Mouse (Mus musculus) urinary bladder, adult 2 months (tissue): Measurements from ENCODE around the gene Stk16. TPM values are rescaled to one million over a fixed set of nuclear protein-coding genes. Genes with fewer than 3 reads are reported as not detected.

ENCODE experiments used
- DNase-seq: peaks from one replicate; pipeline ENCODE4 v3.0.0; 2022; ENCODE audit warnings: low spot score
- polyA plus RNA-seq: library from polyadenylated mRNA; depleted of rRNA; stranded (reverse); fragments of >200 nt; gene quantifications from 2 replicates; pipeline ENCODE4 v1.2.3, GENCODE M21; 2012; rRNA removed

The Stk16 gene
- 149 and 188 TPM in 2 replicates for polyA plus RNA-seq

GRCm38 (mm10) chr1:75210136-75211087, at the start of gene Stk16, which contains the start of gene Glb1l:
Gene Stk16 (plus strand): TSS chr1:75210838.
Gene Glb1l (minus strand): TSS chr1:75210813.
- peak; percentile 89 for DNase-seq

- no peak for DNase-seq
Observed at GRCm38 (mm10) chr1:75168093-75168471, 42.6 kb upstream of the Stk16 start.

- peak; percentile 95 for DNase-seq
Observed at GRCm38 (mm10) chr1:75168472-75169464, 41.9 kb upstream of the Stk16 start, which contains the start of gene Zfand2b. Gene Zfand2b (plus strand): TSS chr1:75168646.

DNA sequence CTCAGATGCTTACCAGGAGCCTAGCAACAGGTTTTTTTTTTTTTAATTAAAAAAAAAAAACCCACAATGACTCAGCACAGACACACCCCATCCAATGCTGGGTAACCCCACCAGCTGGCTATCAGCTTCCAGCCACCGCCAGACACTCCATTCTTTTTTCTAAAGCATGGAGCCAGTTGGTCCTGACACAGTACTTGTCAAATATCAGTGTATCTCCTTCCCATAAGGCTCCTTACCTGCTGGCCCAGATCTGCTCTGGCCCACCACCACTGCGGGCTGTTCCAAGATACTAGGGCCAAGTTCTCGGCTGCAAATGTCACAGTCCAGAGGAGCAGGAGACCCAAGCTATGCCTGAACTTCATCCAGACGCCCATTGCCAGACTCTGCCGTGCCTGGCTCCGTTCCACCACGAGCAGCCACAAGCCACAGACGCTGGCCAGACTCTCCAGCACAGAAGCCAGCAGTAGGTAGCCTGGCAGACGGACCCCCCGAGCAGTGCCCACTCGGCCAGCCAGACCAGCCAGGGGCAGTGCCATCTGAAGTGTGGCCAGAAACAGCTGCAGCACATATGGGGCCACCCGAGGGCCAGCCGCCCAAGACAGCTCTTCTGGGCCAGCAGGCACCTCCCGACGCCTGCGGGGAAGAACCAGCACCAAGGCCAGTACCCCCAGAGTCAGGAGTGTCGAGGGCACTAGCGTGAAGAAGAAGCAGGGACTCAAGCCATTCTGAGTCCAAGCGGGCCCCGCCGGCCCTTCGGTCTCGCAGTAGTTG, 31.1 kb upstream of the Stk16 start:
- no peak for DNase-seq

DNA sequence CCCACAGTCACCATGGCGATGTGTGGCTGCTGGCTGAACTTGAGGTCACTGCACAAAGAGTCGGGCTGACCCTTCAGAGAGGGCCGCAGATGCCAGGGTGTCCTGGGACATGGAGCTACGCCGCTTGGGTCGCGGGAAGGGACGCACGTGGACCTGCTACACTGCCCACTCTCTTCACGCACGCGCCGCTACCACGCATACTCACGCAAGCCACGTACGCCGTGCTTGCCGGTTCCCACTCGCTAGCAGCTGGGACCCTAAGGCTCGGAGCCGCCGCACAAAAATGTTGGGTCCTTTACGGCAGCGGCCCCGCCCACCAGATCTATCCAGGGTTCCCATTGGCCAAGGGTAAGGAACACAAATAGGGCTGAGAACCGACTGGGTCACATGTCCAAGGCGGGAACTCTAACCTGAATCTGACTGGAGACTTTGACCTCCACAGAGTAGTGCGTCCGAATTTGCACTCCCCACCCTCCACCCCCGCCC, 30.5 kb upstream of the Stk16 start, which contains the start of gene Abcb6:
Gene Abcb6, minus strand, starts transcription at position 288 of the 486 bp plus-strand sequence.
- DNase-seq = peak; percentile 55

- no peak for DNase-seq
Observed at GRCm38 (mm10) chr1:75180741-75181140, 29.9 kb upstream of the Stk16 start.

DNA sequence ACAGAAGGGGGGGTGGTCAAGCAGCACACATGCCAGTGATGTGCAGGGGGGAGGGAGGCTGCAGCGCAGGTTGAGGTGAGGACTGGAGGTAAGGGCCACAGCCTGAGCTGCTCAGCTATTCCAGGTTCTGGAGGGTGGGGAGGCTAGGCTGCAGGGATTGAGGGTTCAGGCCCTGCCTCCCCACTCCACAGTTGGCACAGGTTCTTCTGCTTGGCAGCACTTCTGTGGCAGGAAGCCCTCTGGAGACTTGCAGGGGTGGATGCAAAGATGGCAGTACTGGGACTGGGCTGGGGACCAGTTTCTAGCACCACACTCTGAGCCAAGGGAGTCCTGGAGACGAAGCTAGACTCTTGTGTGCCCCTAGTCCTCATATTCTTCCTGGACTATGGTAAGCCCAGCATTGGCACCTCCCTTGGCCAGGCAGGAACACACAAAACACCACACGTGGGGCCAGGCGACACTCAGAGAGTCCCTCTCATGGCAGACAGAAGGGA, 29.2 kb upstream of the Stk16 start:
- DNase-seq = no peak

- DNase-seq = no peak
Observed at GRCm38 (mm10) chr1:75182160-75182559, 28.5 kb upstream of the Stk16 start.

GRCm38 (mm10) chr1:75185495-75185894, 25.1 kb upstream of the Stk16 start:
- no peak for DNase-seq

- no peak for DNase-seq
Observed at GRCm38 (mm10) chr1:75187126-75187525, 23.5 kb upstream of the Stk16 start.

GRCm38 (mm10) chr1:75187914-75188483, 22.6 kb upstream of the Stk16 start:
- no peak for DNase-seq

GRCm38 (mm10) chr1:75190577-75190976, 20.1 kb upstream of the Stk16 start:
- no peak for DNase-seq

DNA sequence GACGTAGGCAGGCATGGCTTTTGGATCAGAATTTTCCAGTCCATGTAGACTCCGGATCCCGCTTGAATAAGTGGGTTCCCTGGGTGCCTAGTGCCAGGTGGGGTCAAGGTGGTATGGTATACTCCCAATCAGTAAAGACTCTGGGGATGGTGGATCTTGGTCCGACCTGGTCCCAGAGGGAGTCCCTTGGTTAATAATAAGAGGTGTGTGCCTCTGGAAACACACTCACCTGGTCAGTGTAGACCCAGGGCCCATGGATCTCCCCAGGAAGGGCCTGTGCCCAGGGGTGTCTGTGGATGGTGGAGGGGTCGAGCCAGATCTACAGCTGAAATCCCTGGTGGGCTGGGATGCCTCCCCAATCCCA, 19.4 kb upstream of the Stk16 start:
- DNase-seq = no peak

- DNase-seq = peak; percentile 83
Observed at GRCm38 (mm10) chr1:75191622-75192402, 18.8 kb upstream of the Stk16 start, which contains the start of the genes Ankzf1 and Atg9a. Gene Ankzf1 (plus strand): TSS chr1:75192151. Gene Atg9a (minus strand): TSS chr1:75192196.

DNA sequence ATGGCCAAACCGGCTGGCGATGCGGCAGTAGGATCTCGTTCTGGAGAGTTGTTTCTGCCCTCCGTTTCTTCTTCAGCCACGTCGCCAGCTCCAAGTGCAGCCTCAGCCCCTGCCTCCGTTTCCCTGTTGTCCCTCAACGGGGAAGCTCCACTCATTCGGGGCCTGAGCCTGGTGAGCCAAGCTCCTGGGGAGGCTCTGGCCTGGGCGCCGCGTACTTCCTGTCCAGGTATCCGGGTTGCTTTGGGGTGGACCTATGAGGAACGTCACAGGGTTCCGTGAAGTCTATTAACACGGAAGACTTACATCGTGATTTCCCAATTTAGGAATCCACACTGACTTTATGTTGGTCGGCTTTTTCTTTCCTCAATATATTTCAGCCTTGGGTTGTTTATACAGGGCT, 18.2 kb upstream of the Stk16 start:
- DNase-seq = no peak

DNA sequence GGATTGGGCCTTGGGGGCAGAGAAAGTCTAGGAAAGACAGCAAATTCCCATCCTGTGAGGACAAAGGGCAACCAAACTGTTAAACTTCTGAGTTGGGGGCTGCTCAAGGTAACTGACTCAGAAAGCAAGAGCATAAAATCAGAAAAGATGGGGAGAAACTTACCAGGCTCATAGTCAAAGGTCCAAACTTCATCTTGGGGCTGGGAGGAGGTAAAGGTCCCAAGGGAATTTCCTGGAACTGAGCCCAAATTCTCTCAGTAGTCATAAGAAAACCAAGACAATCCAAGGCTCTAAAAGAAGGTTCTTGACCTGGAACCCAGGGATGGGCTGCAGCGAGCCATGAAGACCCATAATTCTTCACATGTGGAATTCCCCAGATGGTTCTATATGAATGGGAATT, 9.4 kb upstream of the Stk16 start:
- no peak for DNase-seq

DNA sequence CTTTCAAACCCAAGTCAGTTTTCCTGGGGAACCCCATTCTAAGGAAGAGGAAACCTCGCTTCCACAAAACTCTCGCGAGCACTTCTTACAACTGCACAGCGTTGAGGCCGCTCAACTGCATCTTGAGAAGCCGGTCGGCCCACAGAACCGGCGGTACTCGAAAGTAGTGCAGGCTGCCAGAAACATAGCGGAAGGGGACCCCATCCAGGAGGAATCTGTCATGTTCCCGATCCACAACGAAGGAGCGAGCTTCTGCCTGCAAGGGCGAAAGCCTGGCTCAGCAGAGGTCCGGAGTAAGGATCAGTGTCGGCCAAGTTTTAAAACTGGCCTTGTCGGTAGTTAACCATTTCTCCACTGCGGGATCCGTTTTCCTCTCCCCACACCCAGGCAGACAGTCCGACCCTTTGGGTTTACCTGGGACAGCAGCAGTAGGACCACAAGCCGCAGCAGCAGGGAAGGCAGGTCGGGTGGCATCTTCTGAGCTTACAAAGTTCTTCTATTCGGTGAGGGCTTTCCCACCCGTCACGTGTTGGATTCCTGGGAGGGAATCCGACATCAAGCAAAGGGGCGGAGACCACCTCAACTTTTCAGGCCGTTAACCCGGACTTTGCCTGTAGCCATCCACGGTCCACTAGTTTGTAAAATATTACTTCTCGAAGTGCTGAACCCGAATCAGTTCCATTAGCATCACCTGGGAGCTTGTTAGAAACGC, 1.5 kb upstream of the Stk16 start:
- DNase-seq = no peak

- no peak for DNase-seq
Observed at GRCm38 (mm10) chr1:75211141-75211708, 587 bp downstream of the Stk16 start.

DNA sequence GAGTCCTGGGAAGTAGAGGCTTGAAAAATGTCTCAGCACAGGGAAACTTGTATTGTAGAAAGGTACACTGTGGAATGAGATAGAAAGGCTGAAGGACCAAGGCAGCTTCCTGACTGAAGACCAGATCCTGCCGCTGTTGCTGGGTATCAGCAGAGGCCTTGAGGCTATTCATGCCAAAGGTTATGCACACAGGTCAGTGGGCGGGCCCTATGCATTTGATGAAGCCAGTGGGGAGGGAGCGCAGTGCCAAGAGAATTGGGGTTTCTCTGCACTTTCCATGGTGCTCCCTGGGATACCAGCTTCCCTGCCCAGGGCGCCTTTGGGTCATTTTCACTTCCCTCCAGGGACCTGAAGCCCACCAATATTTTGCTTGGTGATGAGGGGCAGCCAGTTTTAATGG, 1.9 kb downstream of the Stk16 start:
- no peak for DNase-seq
